Mouse (Mus musculus): ENCODE measurements around the gene Cplx2. TPM values are rescaled to one million over a fixed set of nuclear protein-coding genes. Genes with fewer than 3 reads are reported as not detected.

Gene Cplx2
- polyA plus RNA-seq, 1 experiment from 2014 or later = 1.5 TPM

- 55% methylated on average over 11 of the region's 11 CpGs for WGBS
- peaks cover 8% of the 10 kb centered on the region for H3K4me1 ChIP-seq (replicated peaks; ENCODE audit: control insufficient read depth, insufficient read depth, low read length)
- H3K9me3 ChIP-seq (ENCODE audit: control insufficient read depth, low read length) = no peaks in the 10 kb centered on the region
- peaks cover 14% of the 10 kb centered on the region for H3K27me3 ChIP-seq (replicated peaks; ENCODE audit: control insufficient read depth, insufficient read depth, low read length)
- ATAC-seq (replicated peaks; ENCODE audit: low FRiP score) (no peak), DNase-seq (ENCODE audit: low spot score) (no peak)
- H3K27ac ChIP-seq (ENCODE audit: low read depth, low read length) = no peak overlapping the region
- no peak overlapping the region for H3K4me2 ChIP-seq
- no peak overlapping the region for H3K9ac ChIP-seq (ENCODE audit: low read depth, low read length)
- H3K4me3 ChIP-seq (ENCODE audit: low read depth, low read length) = no peak overlapping the region
- no peaks in the 10 kb centered on the region for H3K36me3 ChIP-seq (ENCODE audit: control insufficient read depth, insufficient read depth, low read length)
Measured at GRCm38 (mm10) chr13:54375497-54376495, 4.6 kb downstream of the Cplx2 start.

- Histone ChIP-seq H3K4me2 (no peak overlapping the region), H3K4me1 (replicated peaks; ENCODE audit: control insufficient read depth, insufficient read depth, low read length) (peaks cover 7% of the 10 kb centered on the region; the same call in 1 of the 2 replicates), H3K27ac (ENCODE audit: low read depth, low read length) (no peak overlapping the region), H3K36me3 (ENCODE audit: control insufficient read depth, insufficient read depth, low read length) (no peaks in the 10 kb centered on the region), H3K27me3 (replicated peaks; ENCODE audit: control insufficient read depth, insufficient read depth, low read length) (peaks cover 5% of the 10 kb centered on the region), H3K9ac (ENCODE audit: low read depth, low read length) (no peak overlapping the region), H3K4me3 (ENCODE audit: low read depth, low read length) (no peak overlapping the region), H3K9me3 (ENCODE audit: control insufficient read depth, low read length) (no peaks in the 10 kb centered on the region)
- ATAC-seq (replicated peaks; ENCODE audit: low FRiP score) (no peak), DNase-seq (ENCODE audit: low spot score) (no peak)
- 84% methylated on average over 7 of the region's 7 CpGs for WGBS
Measured at GRCm38 (mm10) chr13:54376736-54377135, 5.6 kb downstream of the Cplx2 start.

GRCm38 (mm10) chr13:54378051-54378450, 6.9 kb downstream of the Cplx2 start:
- no peak overlapping the region for H3K4me3 ChIP-seq (ENCODE audit: low read depth, low read length)
- DNase-seq (ENCODE audit: low spot score) (no peak), ATAC-seq (replicated peaks; ENCODE audit: low FRiP score) (no peak)
- no peak overlapping the region for H3K27ac ChIP-seq (ENCODE audit: low read depth, low read length)
- H3K4me2 ChIP-seq = no peak overlapping the region
- H3K9me3 ChIP-seq (ENCODE audit: control insufficient read depth, low read length) = no peaks in the 10 kb centered on the region
- no peaks in the 10 kb centered on the region for H3K4me1 ChIP-seq (replicated peaks; ENCODE audit: control insufficient read depth, insufficient read depth, low read length)
- H3K9ac ChIP-seq (ENCODE audit: low read depth, low read length) = no peak overlapping the region
- WGBS = 58% methylated on average over 3 of the region's 3 CpGs
- no peaks in the 10 kb centered on the region for H3K36me3 ChIP-seq (ENCODE audit: control insufficient read depth, insufficient read depth, low read length)
- no peaks in the 10 kb centered on the region; the same call in 1 of the 2 replicates for H3K27me3 ChIP-seq (replicated peaks; ENCODE audit: control insufficient read depth, insufficient read depth, low read length)

- Histone ChIP-seq H3K9me3 (ENCODE audit: control insufficient read depth, low read length) (no peaks in the 10 kb centered on the region), H3K4me2 (no peak overlapping the region), H3K4me3 (ENCODE audit: low read depth, low read length) (no peak overlapping the region), H3K9ac (ENCODE audit: low read depth, low read length) (no peak overlapping the region), H3K27ac (ENCODE audit: low read depth, low read length) (no peak overlapping the region), H3K36me3 (ENCODE audit: control insufficient read depth, insufficient read depth, low read length) (no peaks in the 10 kb centered on the region), H3K4me1 (replicated peaks; ENCODE audit: control insufficient read depth, insufficient read depth, low read length) (peaks cover 9% of the 10 kb centered on the region; the same call in 1 of the 2 replicates), H3K27me3 (replicated peaks; ENCODE audit: control insufficient read depth, insufficient read depth, low read length) (0 out of 2 replicates have a peak, but pooled peaks cover 3% of the 10 kb centered on the region)
- ATAC-seq (replicated peaks; ENCODE audit: low FRiP score) = no peak
- 64% methylated on average over 5 of the region's 5 CpGs for WGBS
- no peak for DNase-seq (ENCODE audit: low spot score)
Measured at GRCm38 (mm10) chr13:54380421-54380820, 9.3 kb downstream of the Cplx2 start.

DNA sequence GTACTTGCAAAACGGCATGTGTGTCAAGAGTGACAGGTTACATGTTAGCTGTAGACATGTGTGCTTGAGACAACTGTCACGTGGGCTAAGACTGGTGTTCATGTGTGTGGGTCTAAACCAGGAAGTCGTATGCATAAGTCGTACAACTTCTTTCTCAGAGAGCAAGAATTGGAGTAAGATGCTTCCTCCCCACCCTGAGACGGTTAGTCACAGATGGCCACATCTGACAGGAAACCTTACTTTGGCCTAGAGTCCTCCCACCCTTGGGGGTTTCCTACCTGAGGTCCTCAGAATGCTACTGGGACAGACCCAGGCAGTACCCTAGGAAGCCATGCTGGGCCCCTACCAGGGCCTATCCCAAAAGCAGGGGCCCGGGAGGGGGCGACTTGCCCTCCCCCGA, 10.2 kb downstream of the Cplx2 start:
- Histone ChIP-seq H3K9me3 (ENCODE audit: control insufficient read depth, low read length) (no peaks in the 10 kb centered on the region), H3K27me3 (replicated peaks; ENCODE audit: control insufficient read depth, insufficient read depth, low read length) (0 out of 2 replicates have a peak, but pooled peaks cover 3% of the 10 kb centered on the region), H3K36me3 (ENCODE audit: control insufficient read depth, insufficient read depth, low read length) (no peaks in the 10 kb centered on the region), H3K27ac (ENCODE audit: low read depth, low read length) (no peak overlapping the region), H3K4me3 (ENCODE audit: low read depth, low read length) (no peak overlapping the region), H3K4me1 (replicated peaks; ENCODE audit: control insufficient read depth, insufficient read depth, low read length) (peaks cover 9% of the 10 kb centered on the region; the same call in 1 of the 2 replicates), H3K4me2 (no peak overlapping the region), H3K9ac (ENCODE audit: low read depth, low read length) (no peak overlapping the region)
- no peak for DNase-seq (ENCODE audit: low spot score)
- 75% methylated on average over 8 of the region's 8 CpGs for WGBS
- ATAC-seq (replicated peaks; ENCODE audit: low FRiP score) = no peak

GRCm38 (mm10) chr13:54383531-54383930, 12.4 kb downstream of the Cplx2 start:
- H3K9ac ChIP-seq (ENCODE audit: low read depth, low read length) = no peak overlapping the region

GRCm38 (mm10) chr13:54384518-54384917, 13.4 kb downstream of the Cplx2 start:
- WGBS = 28% methylated on average over 5 of the region's 5 CpGs
- H3K36me3 ChIP-seq (ENCODE audit: control insufficient read depth, insufficient read depth, low read length) = no peaks in the 10 kb centered on the region
- no peak for ATAC-seq (replicated peaks; ENCODE audit: low FRiP score)
- no peak overlapping the region for H3K9ac ChIP-seq (ENCODE audit: low read depth, low read length)
- no peaks in the 10 kb centered on the region for H3K9me3 ChIP-seq (ENCODE audit: control insufficient read depth, low read length)
- peaks cover 9% of the 10 kb centered on the region; the same call in 1 of the 2 replicates for H3K4me1 ChIP-seq (replicated peaks; ENCODE audit: control insufficient read depth, insufficient read depth, low read length)
- 0 out of 2 replicates have a peak, but pooled peaks cover 3% of the 10 kb centered on the region for H3K27me3 ChIP-seq (replicated peaks; ENCODE audit: control insufficient read depth, insufficient read depth, low read length)
- no peak overlapping the region; the same call in 1 of the 2 replicates for H3K4me2 ChIP-seq
- no peak overlapping the region for H3K27ac ChIP-seq (ENCODE audit: low read depth, low read length)
- no peak overlapping the region for H3K4me3 ChIP-seq (ENCODE audit: low read depth, low read length)
- DNase-seq (ENCODE audit: low spot score) = no peak

More at GRCm38 (mm10) chr13:54383531-54383930, 12.4 kb downstream of the Cplx2 start:
- H3K27me3 ChIP-seq (replicated peaks; ENCODE audit: control insufficient read depth, insufficient read depth, low read length) = 0 out of 2 replicates have a peak, but pooled peaks cover 3% of the 10 kb centered on the region
- no peaks in the 10 kb centered on the region for H3K36me3 ChIP-seq (ENCODE audit: control insufficient read depth, insufficient read depth, low read length)
- H3K9me3 ChIP-seq (ENCODE audit: control insufficient read depth, low read length) = no peaks in the 10 kb centered on the region
- H3K4me1 ChIP-seq (replicated peaks; ENCODE audit: control insufficient read depth, insufficient read depth, low read length) = peaks cover 9% of the 10 kb centered on the region; the same call in 1 of the 2 replicates
- 73% methylated on average over 5 of the region's 5 CpGs for WGBS
- H3K4me2 ChIP-seq = no peak overlapping the region
- no peak overlapping the region for H3K27ac ChIP-seq (ENCODE audit: low read depth, low read length)
- DNase-seq (ENCODE audit: low spot score) = no peak
- no peak overlapping the region for H3K4me3 ChIP-seq (ENCODE audit: low read depth, low read length)
- ATAC-seq (replicated peaks; ENCODE audit: low FRiP score) = no peak

DNA sequence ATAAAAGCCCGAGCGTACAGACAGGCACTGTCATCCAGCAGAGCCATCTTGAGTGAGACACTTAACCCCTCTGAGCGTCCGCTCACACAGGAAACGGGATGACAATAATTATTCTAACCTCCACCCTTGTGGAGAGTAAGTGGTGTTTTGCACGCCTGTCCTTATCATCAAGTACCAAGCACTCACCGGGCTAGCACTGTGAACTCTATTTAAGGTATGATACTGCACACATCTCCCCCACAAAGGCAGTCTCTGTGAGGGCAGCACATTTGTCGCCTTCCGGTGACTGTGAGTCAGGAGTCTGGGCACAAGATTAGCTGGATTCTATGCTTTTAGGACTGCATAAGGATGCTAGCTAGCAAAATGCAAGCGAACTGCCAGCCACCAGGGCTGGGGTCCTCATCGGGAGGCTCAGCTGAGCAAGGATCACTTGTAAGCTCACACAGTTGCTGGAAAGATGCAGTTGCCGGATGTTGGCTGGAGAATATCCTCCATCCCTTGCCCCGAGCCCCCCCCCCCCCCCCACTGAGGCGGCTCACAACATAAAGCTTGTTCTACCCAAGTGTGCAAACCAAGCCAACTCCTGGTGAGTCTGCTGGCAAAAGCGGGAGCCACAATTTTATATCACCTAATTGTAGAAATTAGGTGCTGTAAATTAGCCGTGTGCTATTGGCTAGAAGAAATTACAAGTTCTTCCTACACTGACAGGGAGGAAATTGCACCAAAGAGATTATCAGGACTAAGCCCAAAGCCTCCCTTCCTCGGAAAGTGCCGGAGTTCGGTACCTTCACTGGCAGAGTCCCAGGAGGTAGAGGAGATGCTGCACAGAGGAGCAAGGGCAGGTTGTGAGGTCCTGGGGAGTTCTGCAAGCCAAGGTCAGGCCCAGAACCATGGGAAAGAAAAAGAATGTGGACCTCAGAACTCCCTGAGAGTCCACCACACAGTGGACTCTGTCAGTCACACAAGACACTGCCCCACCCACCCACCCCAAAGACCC, 14.2 kb downstream of the Cplx2 start:
- DNase-seq (ENCODE audit: low spot score) (no peak), ATAC-seq (replicated peaks; ENCODE audit: low FRiP score) (no peak)
- H3K4me3 ChIP-seq (ENCODE audit: low read depth, low read length) = no peak overlapping the region
- 0 out of 2 replicates have a peak, but pooled peaks cover 3% of the 10 kb centered on the region for H3K27me3 ChIP-seq (replicated peaks; ENCODE audit: control insufficient read depth, insufficient read depth, low read length)
- peaks cover 9% of the 10 kb centered on the region; the same call in 1 of the 2 replicates for H3K4me1 ChIP-seq (replicated peaks; ENCODE audit: control insufficient read depth, insufficient read depth, low read length)
- 41% methylated on average over 18 of the region's 19 CpGs for WGBS
- H3K4me2 ChIP-seq = peak overlapping the region; percentile 12; the same call in 1 of the 2 replicates
- H3K27ac ChIP-seq (ENCODE audit: low read depth, low read length) = no peak overlapping the region
- no peaks in the 10 kb centered on the region for H3K36me3 ChIP-seq (ENCODE audit: control insufficient read depth, insufficient read depth, low read length)
- no peak overlapping the region for H3K9ac ChIP-seq (ENCODE audit: low read depth, low read length)
- no peaks in the 10 kb centered on the region for H3K9me3 ChIP-seq (ENCODE audit: control insufficient read depth, low read length)

All from liver, embryonic 11.5 days (tissue).